Mouse (Mus musculus) adrenal gland (tissue): Measurements from ENCODE around the gene Tacc3.

ENCODE experiments used
- intact Hi-C: fragments of 180-260 bp; cut with DNase I; formaldehyde crosslinking; loops from one replicate; pipeline ENCODE4 v1.15.1; 2025

Gene Tacc3

GRCm38 (mm10) chr5:33692393-33692792 is 34.5 kb downstream of the Tacc3 start:
- intact Hi-C loops = no loop called here

- intact Hi-C loops = no loop called here
Observed at GRCm38 (mm10) chr5:33694461-33694847, 36.5 kb downstream of the Tacc3 start.

DNA sequence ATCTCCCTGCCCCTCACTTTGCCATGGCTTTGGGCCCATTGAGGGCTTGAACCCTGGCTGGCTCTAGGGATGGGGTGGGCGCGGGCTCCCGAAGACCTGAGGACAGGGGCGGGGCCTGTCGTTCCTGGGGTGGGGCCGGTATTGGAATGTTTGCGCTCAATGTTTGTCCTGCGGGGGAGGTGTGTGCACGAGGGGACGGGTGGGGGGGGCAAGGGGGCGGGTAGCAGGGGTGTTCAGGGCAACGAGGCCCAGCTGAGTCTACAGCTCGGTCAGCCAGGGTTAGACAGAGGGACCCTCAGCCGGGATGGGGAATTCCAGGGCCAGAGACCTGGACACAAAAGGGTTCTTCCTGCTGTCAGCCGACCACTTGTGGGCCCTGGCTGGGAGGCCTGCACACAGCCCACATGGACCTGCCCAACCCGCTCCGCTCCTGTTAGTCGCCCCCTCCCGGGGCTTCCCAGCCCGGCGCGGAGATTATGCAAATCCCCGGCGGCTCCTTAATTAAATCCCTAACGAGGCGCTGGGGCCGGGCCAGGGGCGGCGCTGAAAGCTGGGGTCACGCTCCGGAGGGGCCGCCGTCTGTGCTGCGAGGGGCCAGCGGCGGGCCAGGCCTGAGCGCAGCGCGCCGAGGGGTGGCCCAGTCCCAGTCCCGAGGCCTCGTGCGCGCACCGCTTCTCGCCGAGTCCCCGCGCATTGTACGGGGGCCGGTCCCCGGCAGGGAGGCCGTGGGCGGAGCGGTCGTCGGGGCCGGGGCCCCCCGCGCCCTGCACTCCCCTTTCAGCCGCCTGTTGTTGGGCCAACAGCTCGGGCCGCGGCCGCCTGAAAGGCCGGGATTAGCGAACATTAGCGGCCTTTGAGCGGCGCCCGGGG is 37.2 kb downstream of the Tacc3 start:
- intact Hi-C loops = no loop called here

DNA sequence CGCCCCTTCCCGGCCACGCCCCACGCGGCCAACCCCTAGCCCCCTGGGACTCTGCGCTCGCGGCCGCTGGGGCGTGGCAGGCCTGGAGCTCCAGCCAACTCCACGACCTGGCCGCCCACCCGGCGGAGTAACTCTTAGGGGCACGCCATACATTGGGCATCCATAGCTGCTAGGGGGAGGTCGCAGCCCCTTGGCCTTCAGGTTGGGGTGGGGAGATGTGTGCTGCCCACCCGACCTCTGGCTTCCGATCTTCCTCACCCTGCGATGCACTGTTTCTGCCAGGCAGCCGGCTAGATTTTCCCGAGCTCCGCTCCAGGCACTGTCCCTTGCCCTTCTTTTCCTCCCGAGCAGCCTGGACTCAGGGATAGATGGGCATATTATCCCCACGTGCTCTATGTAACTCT is 37.8 kb downstream of the Tacc3 start:
- intact Hi-C loops = no loop called here

DNA sequence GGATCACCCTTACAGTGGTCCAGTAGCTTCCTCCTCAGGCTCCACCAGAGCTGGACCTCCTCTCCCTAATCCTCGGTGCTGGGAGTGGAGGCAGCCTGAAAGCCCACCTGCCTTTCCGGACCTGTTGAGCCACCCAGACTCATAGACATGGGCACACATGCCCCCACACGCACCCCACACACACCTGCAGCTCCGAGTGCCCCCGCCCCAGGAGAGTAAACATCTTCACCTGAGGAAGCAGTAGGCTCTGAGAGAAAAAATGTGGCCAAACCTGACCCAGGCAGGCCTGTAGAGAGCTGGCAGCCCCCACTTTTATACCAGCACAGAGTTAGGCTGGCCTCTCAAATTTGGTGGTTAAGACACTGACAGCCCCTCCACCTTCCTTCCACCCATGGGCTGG is 38.5 kb downstream of the Tacc3 start:
- intact Hi-C loops = no loop called here

GRCm38 (mm10) chr5:33697534-33697933 is 39.6 kb downstream of the Tacc3 start:
- intact Hi-C loops = no loop called here

- intact Hi-C loops = no loop called here
Observed at GRCm38 (mm10) chr5:33697947-33698512, 40.1 kb downstream of the Tacc3 start.

GRCm38 (mm10) chr5:33698669-33699068 is 40.7 kb downstream of the Tacc3 start:
- intact Hi-C loops = no loop called here

DNA sequence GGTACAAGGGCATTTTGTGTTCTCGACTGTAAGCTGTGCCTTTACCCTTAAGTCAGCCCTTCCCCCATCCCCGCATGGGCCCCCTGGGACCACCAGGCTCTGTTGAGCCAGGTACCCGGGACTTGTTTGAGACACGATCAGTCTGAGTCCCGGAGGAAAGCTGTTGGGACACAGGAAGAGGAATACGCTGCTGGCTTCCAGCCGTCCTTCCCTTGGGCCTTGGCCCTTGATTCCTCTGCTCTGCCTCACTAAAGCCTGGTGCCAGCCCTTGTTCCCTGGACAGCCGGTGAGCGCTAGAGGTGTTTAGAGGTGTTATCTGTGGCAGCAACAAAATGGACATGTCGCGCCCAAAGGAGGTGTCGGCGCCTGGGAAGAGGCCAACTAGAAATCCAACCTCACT is 42.1 kb downstream of the Tacc3 start:
- intact Hi-C loops = no loop called here

GRCm38 (mm10) chr5:33701832-33702231 is 43.9 kb downstream of the Tacc3 start:
- intact Hi-C loops = no loop called here

- intact Hi-C loops = no loop called here
Observed at GRCm38 (mm10) chr5:33703999-33704398, 46.1 kb downstream of the Tacc3 start.

DNA sequence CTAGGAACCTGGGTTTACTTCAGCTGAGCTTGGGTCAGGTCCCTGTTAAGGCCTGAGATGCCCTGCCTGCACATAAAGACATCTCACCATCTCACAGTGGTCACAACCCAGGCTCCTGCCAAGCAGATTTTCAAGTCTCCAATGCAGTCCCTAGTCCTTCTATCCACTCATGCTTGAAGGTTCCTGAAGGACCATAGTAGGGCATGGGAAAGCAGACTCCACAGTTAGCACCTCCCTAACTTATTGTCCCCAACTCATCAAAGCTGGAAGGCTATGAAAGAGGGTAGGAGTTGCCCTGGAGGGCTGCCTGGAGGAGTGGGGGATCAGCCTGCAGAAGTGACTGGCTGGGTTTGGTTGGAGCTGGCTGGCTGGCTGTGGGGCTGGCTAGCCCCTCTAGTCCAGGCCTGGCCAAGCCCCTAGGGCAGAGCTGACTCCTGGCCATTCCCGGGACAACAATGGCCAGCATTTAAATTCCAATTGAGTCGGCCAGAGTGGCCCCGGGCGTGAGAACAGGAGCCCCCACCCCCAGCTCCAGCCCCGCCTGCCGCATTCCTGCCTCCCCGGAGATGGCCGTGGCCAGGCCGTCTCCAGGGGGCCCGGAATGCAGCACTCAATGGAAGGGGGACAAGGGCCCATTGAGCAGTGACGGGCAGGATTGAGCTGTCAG is 47.1 kb downstream of the Tacc3 start:
- intact Hi-C loops = no loop called here

- intact Hi-C loops = no loop called here
Observed at GRCm38 (mm10) chr5:33705612-33706349, 47.9 kb downstream of the Tacc3 start.

DNA sequence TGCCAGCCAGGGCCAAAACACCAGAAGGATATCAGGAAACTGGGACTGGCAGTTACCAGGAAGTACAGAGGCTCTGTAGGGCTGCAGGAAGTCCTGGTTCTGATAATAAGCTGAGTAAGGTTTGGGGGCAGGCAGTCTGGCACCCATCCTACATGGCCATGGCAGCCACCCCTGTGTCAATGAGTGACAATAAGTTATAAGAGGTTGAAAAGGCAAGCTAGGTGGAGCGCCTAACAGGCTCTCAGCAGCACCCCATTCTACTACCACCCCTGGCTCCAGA is 48.4 kb downstream of the Tacc3 start:
- intact Hi-C loops = no loop called here

- intact Hi-C loops = no loop called here
Observed at GRCm38 (mm10) chr5:33707163-33707562, 49.2 kb downstream of the Tacc3 start.

GRCm38 (mm10) chr5:33709037-33709436 is 51.1 kb downstream of the Tacc3 start:
- intact Hi-C loops = no loop called here

- intact Hi-C loops = no loop called here
Observed at GRCm38 (mm10) chr5:33712550-33712949, 54.6 kb downstream of the Tacc3 start.

DNA sequence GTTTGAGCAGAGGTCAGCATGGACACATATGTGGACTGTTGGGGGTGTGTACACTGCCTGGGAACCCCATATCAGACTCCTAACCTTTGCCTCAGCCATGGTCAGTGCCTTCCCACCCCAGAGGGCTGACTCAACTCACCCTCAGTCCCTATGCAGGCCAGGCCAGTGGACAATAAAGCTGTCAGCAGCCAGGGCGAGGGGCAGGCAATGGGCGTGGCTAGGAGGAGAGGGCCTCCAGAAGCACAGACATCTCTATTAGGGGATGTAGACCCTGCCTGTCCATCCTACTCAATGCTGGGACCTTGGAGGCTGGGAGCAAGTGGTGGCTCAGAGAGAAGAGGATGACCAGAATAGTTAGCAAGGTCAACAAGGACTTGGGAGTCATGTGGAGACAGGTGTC is 57.3 kb downstream of the Tacc3 start:
- intact Hi-C loops = no loop called here

GRCm38 (mm10) chr5:33716467-33716866 is 58.5 kb downstream of the Tacc3 start:
- intact Hi-C loops = no loop called here

DNA sequence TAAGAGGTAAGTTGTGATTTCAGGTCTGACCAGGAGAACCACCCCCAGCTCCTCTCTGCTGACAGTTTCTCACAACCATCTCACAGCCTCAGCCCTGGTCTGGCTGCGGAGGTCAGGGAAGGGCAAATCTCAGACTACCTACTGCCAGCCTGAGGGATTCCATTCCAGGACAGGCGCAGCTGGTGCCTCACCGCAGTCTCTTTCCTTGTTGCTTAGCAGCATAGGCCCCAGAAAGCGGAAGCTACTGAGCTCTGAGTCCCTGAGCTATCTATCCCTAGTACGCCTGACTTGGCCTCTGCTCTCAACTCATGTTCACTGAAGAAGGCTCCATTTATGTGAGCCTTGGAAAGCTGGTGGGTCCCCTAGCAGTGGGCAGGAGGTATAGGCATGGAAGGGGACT is 60.5 kb downstream of the Tacc3 start:
- intact Hi-C loops = no loop called here

DNA sequence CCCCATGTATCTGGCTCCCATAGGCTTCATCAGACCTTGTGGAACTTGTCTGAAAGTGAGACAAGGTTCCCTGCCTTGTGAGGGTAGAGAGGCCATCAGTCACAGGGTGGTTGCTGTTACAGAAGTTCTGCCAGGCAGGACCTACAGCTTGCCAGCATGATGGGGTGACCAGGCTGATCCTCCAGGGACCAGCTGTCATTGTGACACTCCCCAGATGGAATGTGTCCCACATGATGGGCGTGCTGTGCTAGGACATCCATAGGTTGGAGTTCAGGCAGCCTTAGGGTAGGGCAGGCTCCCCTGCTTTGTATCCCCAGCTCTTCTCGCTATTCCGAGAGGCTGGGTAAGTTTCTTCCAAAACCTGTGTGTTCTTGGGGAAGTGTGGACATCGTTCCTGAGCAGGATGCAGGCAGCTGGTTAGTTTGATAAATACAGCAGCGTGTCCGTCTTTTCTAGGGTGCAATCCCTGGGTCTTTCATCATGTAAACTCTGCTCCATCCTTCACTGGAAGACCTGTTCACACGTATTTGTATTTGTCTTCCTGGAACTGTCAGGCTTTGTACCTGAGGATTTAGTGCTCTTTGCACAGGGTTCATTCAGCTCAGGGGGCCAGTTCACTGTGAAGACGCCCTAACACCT is 63.0 kb downstream of the Tacc3 start:
- intact Hi-C loops = no loop called here
